In genomic region chr6:72929795-72930398, GRCm38 (mm10) we compare ENCODE assay signal across 15 mouse cellular contexts. TPM values are rescaled to one million over a fixed set of nuclear protein-coding genes. Genes with fewer than 3 reads are reported as not detected.
DNase-seq lines count a peak whose midpoint lies in the region; ATAC-seq and TF ChIP-seq lines count a peak whose summit lies in the region.
"Had no signal": no experiment of that assay in that cellular context is flagged by ENCODE, and none has a peak within 500 bp of the region (broad histone marks: within the 10 kb centered on the region; RNA-seq: fewer than 3 reads in every experiment).

No protein-coding gene starts in this region.

- no peak for TF ChIP-seq POLR2A in ES-Bruce4 (IDR thresholded peaks at IDR 0.05; ENCODE audit: insufficient read depth, low read length)

- peak overlapping the region; percentile 57 for H3K9ac ChIP-seq in ES-Bruce4 (ENCODE audit: low read depth, poor library complexity, severe bottlenecking)
- H3K9ac ChIP-seq: limb, embryonic 15.5 days; lung, embryonic 14.5 days; neural tube, embryonic 13.5 days had no signal

- H3K27me3 ChIP-seq in ES-Bruce4 (ENCODE audit: control insufficient read depth, insufficient read depth, low read length, poor library complexity, severe bottlenecking) = no peaks in the 10 kb centered on the region
- H3K27me3 ChIP-seq: CH12.LX; limb, embryonic 15.5 days; neural tube, embryonic 13.5 days had no signal

- peaks cover 2% of the 10 kb centered on the region for H3K4me1 ChIP-seq in ES-Bruce4 (ENCODE audit: control insufficient read depth, insufficient read depth, low read length)
- H3K4me1 ChIP-seq: neural tube, embryonic 13.5 days had no signal

- peak overlapping the region; percentile 100 for H3K27ac ChIP-seq in ES-Bruce4 (ENCODE audit: insufficient read depth, low read length)
- H3K27ac ChIP-seq: hindbrain, embryonic 10.5 days; limb, embryonic 15.5 days; neural tube, embryonic 13.5 days had no signal

- intact Hi-C loops in heart, postnatal 14 days (cut with DNase I) = no loop called here

- no peak for TF ChIP-seq CTCF in ES-Bruce4 (IDR thresholded peaks at IDR 0.05; ENCODE audit: low read depth, low read length)

- H3K4me3 ChIP-seq in ES-Bruce4 (ENCODE audit: low read depth, low read length) = peak overlapping the region; percentile 74
- H3K4me3 ChIP-seq: hindbrain, embryonic 10.5 days; limb, embryonic 15.5 days; neural tube, embryonic 13.5 days had no signal

- peak; percentile 31 for DNase-seq in 3T3-L1 (ENCODE audit: low read depth, low spot score)
- DNase-seq in gonadal fat pad, adult 2 months (ENCODE audit: low read depth) = peak; percentile 66
- no peak for DNase-seq in frontal cortex, postnatal 36 days (ENCODE audit: low spot score in 2 of 2)
- no peak for DNase-seq in right cerebral cortex, postnatal 36 days (ENCODE audit: low spot score in 2 of 2)
- no peak for DNase-seq in heart, postnatal 14 days
- DNase-seq: cerebellum, postnatal 14 days; heart, adult 11 months; lung, embryonic 14.5 days had no signal

- TF ChIP-seq EP300 in ES-Bruce4 (IDR thresholded peaks at IDR 0.05; ENCODE audit: insufficient read depth, low read depth, low read length) = peak; percentile 78

- H3K36me3 ChIP-seq in ES-Bruce4 (ENCODE audit: control insufficient read depth, insufficient read depth, low read length, poor library complexity, severe bottlenecking) = no peaks in the 10 kb centered on the region
- H3K36me3 ChIP-seq: hindbrain, embryonic 10.5 days; limb, embryonic 15.5 days; neural tube, embryonic 13.5 days had no signal

- ATAC-seq in monocyte, adult 5-6 weeks (replicated peaks; ENCODE audit: insufficient number of reproducible peaks, low FRiP score, low TSS enrichment, poor library complexity, severe bottlenecking) = peak; percentile 28; the same call in 1 of the 2 replicates
- ATAC-seq: forebrain, embryonic 14.5 days had no signal

- peaks cover 6% of the 10 kb centered on the region; the same call in 1 of the 2 replicates for H3K9me3 ChIP-seq in ES-Bruce4 (replicated peaks; ENCODE audit: control insufficient read depth, insufficient read depth, low read length, poor library complexity, severe bottlenecking)
- H3K9me3 ChIP-seq: hindbrain, embryonic 10.5 days; limb, embryonic 15.5 days; neural tube, embryonic 13.5 days had no signal

RNA-seq across cellular contexts. Expression of gene Tmsb10, which starts 28.7 kb away (rescaled TPM):
- 1,250 and 1,380 TPM in 2 replicates for polyA plus RNA-seq in ES-Bruce4 (2011; ENCODE audit: insufficient read depth, insufficient read length, low read depth, missing spikeins)
- polyA plus RNA-seq in gonadal fat pad, adult 2 months (2012; rRNA removed) = 39.2 and 41.2 TPM in 2 replicates
- 1,040 to 2,074 TPM (median 1,179 TPM) in 3 replicates for total RNA-seq in monocyte, adult 5-6 weeks (2017)
- 100 to 1,000 TPM; 220 to 281 TPM for total RNA-seq in heart, postnatal 14 days (2021)

RNA-seq across cellular contexts. Expression of gene Kcmf1, which starts 30.1 kb away (rescaled TPM):
- 175 and 188 TPM in 2 replicates for polyA plus RNA-seq in ES-Bruce4 (2011; ENCODE audit: insufficient read depth, insufficient read length, low read depth, missing spikeins)
- polyA plus RNA-seq in gonadal fat pad, adult 2 months (2012; rRNA removed) = 79.3 and 93.0 TPM in 2 replicates
- total RNA-seq in monocyte, adult 5-6 weeks (2017) = 114 to 128 TPM (median 115 TPM) in 3 replicates
- 10 to 100 TPM; 84.8 to 85.3 TPM for total RNA-seq in heart, postnatal 14 days (2021)

Comparison
In these comparisons a context has a peak if more than half of its experiments do, and no peak if none do; other contexts are left out.
1. DNase-seq: peak in 3T3-L1 (single experiment) and gonadal fat pad, adult 2 months (single experiment); none in frontal cortex, postnatal 36 days (0 of 2), right cerebral cortex, postnatal 36 days (0 of 2) and heart, postnatal 14 days (0 of 2).